Mouse (Mus musculus): Measurements from ENCODE around the gene Slf2. TPM values are rescaled to one million over a fixed set of nuclear protein-coding genes. Genes with fewer than 3 reads are reported as not detected.

Gene Slf2
- polyA plus RNA-seq, 1 experiment from 2014 or later = 11.9 TPM

DNA sequence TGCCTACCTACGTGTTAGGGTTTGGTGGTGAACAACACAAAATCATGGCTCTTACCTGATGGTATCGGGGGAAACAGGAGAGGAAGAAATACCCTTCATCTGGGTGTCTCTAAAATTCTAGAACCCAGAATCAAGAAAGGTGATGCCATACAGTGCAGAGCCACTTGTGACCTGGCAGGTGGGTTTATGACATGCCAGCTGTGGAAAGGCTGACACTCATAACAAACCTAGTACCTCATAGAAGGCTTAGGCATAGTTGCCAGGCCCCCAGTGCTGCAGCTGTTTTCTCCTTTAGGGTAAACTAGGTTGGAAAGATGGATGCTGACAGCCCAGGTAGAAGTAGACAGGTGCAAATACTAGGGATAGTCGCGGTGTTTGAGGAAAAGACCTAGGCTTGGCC, 53.5 kb downstream of the Slf2 start:
- no peak overlapping the region for H3K27ac ChIP-seq (ENCODE audit: low read length)
- H3K4me3 ChIP-seq (ENCODE audit: low read depth, low read length) = no peak overlapping the region
- H3K9me3 ChIP-seq (replicated peaks; ENCODE audit: control insufficient read depth, low read length) = no peaks in the 10 kb centered on the region
- no peak for ATAC-seq (ENCODE audit: low read depth)
- peaks cover 22% of the 10 kb centered on the region for H3K27me3 ChIP-seq (ENCODE audit: control insufficient read depth, insufficient read depth, low read depth, low read length)
- H3K4me2 ChIP-seq (ENCODE audit: low read depth, low read length) = no peak overlapping the region
- peaks cover 5% of the 10 kb centered on the region for H3K4me1 ChIP-seq (ENCODE audit: control insufficient read depth, low read depth, low read length)
- WGBS (ENCODE audit: insufficient replicate concordance) = 78% methylated on average over 4 of the region's 4 CpGs
- peaks cover 9% of the 10 kb centered on the region for H3K36me3 ChIP-seq (ENCODE audit: control insufficient read depth, insufficient read depth)
- no peak overlapping the region for H3K9ac ChIP-seq (ENCODE audit: low read depth, low read length)

DNA sequence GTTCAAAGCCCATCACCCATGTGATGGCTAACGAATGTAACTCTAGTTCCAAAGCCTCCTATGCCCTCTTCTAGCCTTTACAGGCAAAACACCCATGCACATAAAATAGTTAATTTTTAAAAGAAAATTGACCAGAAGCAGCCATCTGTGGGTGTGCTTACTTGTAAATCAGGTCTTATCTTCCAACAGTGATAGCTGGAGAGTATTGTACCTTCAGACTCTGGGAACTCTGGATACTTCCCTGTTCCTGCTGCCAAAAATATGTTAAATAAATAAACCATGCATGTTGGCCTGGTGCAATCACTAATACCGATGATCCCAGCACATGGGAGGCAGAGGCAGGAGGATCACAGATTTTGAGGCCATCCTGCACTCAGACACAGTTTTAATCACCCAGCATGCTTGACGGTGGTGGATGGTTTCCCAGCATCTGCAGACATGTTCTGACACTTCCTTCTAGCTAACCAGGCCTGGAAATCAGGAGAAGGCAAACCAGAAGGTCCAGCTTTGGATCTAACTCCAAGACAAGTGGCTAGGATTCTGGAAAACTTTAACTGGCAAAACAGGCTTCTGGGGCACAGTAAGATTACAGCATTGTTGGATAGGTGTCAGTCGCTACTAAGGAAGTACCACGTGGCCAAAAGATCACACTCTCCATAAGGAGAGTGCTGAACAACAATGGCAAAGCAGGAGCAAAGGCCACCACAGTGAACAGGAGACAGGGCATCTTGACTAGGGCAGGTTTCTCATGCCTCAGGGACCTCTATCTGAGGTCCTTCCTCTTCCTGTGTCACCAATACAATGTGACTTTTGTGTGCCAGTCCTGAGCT, 54.4 kb downstream of the Slf2 start:
- peaks cover 5% of the 10 kb centered on the region for H3K4me1 ChIP-seq (ENCODE audit: control insufficient read depth, low read depth, low read length)
- no peak overlapping the region for H3K4me3 ChIP-seq (ENCODE audit: low read depth, low read length)
- 37% methylated on average over 5 of the region's 5 CpGs for WGBS (ENCODE audit: insufficient replicate concordance)
- H3K9ac ChIP-seq (ENCODE audit: low read depth, low read length) = no peak overlapping the region
- H3K9me3 ChIP-seq (replicated peaks; ENCODE audit: control insufficient read depth, low read length) = no peaks in the 10 kb centered on the region
- H3K4me2 ChIP-seq (ENCODE audit: low read depth, low read length) = no peak overlapping the region
- H3K36me3 ChIP-seq (ENCODE audit: control insufficient read depth, insufficient read depth) = peaks cover 5% of the 10 kb centered on the region
- no peak; the same call in 1 of the 2 replicates for ATAC-seq (ENCODE audit: low read depth)
- no peak overlapping the region for H3K27ac ChIP-seq (ENCODE audit: low read length)
- peaks cover 29% of the 10 kb centered on the region for H3K27me3 ChIP-seq (ENCODE audit: control insufficient read depth, insufficient read depth, low read depth, low read length)

DNA sequence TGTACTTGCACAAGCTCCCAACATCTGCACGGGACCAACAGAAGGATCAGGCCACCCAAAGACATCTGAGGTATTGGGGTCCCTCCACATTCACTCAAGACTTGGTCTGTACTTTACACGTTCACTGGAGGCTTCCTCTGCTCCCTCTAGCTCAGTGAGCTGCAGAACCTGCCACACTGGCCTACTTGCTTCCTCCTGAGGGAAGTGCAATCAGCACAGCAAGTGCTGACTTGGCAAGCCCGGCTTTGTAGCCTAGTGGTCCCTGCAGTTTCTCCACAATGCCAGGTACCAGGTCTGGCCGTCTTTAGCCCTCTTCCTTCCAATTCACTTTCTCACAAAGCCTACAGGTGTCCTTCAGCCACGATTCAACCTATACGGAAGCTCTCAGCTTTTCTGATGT, 56.1 kb downstream of the Slf2 start:
- Histone ChIP-seq H3K4me3 (ENCODE audit: low read depth, low read length) (no peak overlapping the region), H3K9me3 (replicated peaks; ENCODE audit: control insufficient read depth, low read length) (no peaks in the 10 kb centered on the region), H3K9ac (ENCODE audit: low read depth, low read length) (no peak overlapping the region), H3K27me3 (ENCODE audit: control insufficient read depth, insufficient read depth, low read depth, low read length) (peaks cover 35% of the 10 kb centered on the region), H3K4me2 (ENCODE audit: low read depth, low read length) (no peak overlapping the region), H3K36me3 (ENCODE audit: control insufficient read depth, insufficient read depth) (no peaks in the 10 kb centered on the region), H3K27ac (ENCODE audit: low read length) (no peak overlapping the region), H3K4me1 (ENCODE audit: control insufficient read depth, low read depth, low read length) (peaks cover 5% of the 10 kb centered on the region)
- 47% methylated on average over 6 of the region's 6 CpGs for WGBS (ENCODE audit: insufficient replicate concordance)
- no peak for ATAC-seq (ENCODE audit: low read depth)

DNA sequence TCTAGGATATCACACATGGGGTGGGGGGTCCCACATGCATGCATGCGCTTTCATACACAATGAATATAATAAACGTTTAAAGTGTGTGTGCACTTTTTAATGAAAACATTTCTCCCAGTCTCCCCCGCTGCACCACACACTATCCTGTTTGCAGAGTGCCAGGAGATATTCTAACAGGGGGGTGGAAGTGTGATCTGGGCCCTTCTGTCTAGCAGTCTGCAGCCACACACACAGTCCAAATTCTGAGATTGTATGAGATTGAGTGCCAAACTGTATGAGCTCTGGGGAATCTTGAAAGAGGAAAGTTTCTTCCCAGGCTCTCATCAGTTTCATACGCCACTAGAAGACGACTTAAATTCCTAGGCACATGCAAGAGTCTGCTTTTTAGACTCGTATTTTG, 56.9 kb downstream of the Slf2 start:
- H3K36me3 ChIP-seq (ENCODE audit: control insufficient read depth, insufficient read depth) = no peaks in the 10 kb centered on the region
- peaks cover 35% of the 10 kb centered on the region for H3K27me3 ChIP-seq (ENCODE audit: control insufficient read depth, insufficient read depth, low read depth, low read length)
- WGBS (ENCODE audit: insufficient replicate concordance) = 50% methylated on average over 6 of the region's 6 CpGs
- no peak overlapping the region for H3K9ac ChIP-seq (ENCODE audit: low read depth, low read length)
- H3K9me3 ChIP-seq (replicated peaks; ENCODE audit: control insufficient read depth, low read length) = no peaks in the 10 kb centered on the region
- peaks cover 11% of the 10 kb centered on the region for H3K4me1 ChIP-seq (ENCODE audit: control insufficient read depth, low read depth, low read length)
- ATAC-seq (ENCODE audit: low read depth) = no peak
- H3K27ac ChIP-seq (ENCODE audit: low read length) = no peak overlapping the region
- H3K4me3 ChIP-seq (ENCODE audit: low read depth, low read length) = no peak overlapping the region
- H3K4me2 ChIP-seq (ENCODE audit: low read depth, low read length) = no peak overlapping the region

DNA sequence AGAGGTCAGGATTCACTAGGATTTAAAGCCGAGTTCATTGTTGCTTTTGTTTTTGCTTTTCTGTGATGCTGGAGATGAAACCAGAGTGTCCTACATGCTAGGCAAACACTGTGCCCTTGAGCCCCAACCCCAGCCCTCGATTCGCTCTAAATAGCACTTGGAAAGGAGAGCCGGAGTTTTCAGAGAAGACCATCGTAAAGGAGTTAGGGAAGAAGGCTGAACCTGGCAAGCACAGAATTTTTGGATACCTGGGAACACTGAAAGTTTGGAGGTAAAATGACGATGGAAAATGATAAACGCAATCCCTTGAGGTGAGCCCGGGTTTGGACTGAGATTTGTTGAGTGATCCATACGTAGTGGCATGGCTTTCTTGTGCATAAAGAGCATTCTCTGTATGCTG, 57.4 kb downstream of the Slf2 start:
- Histone ChIP-seq H3K4me1 (ENCODE audit: control insufficient read depth, low read depth, low read length) (peaks cover 11% of the 10 kb centered on the region), H3K4me3 (ENCODE audit: low read depth, low read length) (no peak overlapping the region), H3K9me3 (replicated peaks; ENCODE audit: control insufficient read depth, low read length) (no peaks in the 10 kb centered on the region), H3K27ac (ENCODE audit: low read length) (peak overlapping the region; percentile 26; the same call in 1 of the 2 replicates), H3K9ac (ENCODE audit: low read depth, low read length) (no peak overlapping the region), H3K27me3 (ENCODE audit: control insufficient read depth, insufficient read depth, low read depth, low read length) (peaks cover 35% of the 10 kb centered on the region), H3K36me3 (ENCODE audit: control insufficient read depth, insufficient read depth) (no peaks in the 10 kb centered on the region), H3K4me2 (ENCODE audit: low read depth, low read length) (peak overlapping the region; percentile 53)
- no peak for ATAC-seq (ENCODE audit: low read depth)
- 32% methylated on average over 9 of the region's 9 CpGs for WGBS (ENCODE audit: insufficient replicate concordance)

DNA sequence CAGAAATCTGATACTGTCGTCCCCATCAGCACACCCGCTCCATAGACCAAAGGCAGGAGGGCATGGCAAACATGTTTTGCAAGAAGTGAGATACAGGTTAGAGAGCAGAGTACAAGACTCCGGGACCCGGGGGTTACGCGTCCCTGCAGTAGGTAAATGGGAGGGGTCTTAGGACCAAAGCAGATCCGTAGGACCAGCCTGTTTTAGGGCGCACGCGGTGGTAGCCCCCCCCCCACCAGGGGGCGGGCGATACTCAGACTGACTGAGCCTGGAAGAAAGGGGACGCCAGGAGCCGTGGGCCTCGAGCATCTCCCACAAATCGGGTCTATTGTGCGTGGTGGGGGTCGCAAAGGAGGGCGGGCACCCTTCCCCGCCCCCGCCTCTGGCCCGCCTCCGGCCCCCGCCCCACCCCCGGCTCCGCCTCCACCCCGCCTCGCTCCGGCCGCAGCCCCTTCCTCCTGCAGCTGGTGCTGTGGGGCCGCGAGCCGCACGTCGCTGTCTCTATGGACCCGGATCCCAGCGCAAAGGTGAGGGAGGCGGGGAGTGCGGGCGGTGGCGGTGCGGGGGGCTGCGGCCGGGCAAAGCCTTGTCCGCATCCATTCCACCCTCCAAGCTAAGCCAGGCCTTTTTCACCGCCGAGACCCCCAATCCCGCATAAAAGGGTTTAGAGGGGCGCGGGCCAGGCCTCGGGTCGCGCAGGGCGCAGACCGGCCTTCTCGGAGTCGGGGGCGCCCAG, 58.0 kb downstream of the Slf2 start, which contains the start of gene Sema4g:
Gene Sema4g (plus strand): TSS at position 271 of the 736 bp plus-strand sequence.
- Histone ChIP-seq H3K36me3 (ENCODE audit: control insufficient read depth, insufficient read depth) (no peaks in the 10 kb centered on the region), H3K27ac (ENCODE audit: low read length) (peak within 1 kb of the TSS; percentile 85), H3K9me3 (replicated peaks; ENCODE audit: control insufficient read depth, low read length) (no peaks in the 10 kb centered on the region), H3K27me3 (ENCODE audit: control insufficient read depth, insufficient read depth, low read depth, low read length) (peaks cover 35% of the 10 kb centered on the region), H3K9ac (ENCODE audit: low read depth, low read length) (peak within 1 kb of the TSS; percentile 64), H3K4me1 (ENCODE audit: control insufficient read depth, low read depth, low read length) (peaks cover 11% of the 10 kb centered on the region), H3K4me3 (ENCODE audit: low read depth, low read length) (peak within 1 kb of the TSS; percentile 61), H3K4me2 (ENCODE audit: low read depth, low read length) (peak within 1 kb of the TSS; percentile 53)
- under 1% methylated on average over 54 of the region's 58 CpGs for WGBS (ENCODE audit: insufficient replicate concordance)
- peak; percentile 68 for ATAC-seq (ENCODE audit: low read depth)

DNA sequence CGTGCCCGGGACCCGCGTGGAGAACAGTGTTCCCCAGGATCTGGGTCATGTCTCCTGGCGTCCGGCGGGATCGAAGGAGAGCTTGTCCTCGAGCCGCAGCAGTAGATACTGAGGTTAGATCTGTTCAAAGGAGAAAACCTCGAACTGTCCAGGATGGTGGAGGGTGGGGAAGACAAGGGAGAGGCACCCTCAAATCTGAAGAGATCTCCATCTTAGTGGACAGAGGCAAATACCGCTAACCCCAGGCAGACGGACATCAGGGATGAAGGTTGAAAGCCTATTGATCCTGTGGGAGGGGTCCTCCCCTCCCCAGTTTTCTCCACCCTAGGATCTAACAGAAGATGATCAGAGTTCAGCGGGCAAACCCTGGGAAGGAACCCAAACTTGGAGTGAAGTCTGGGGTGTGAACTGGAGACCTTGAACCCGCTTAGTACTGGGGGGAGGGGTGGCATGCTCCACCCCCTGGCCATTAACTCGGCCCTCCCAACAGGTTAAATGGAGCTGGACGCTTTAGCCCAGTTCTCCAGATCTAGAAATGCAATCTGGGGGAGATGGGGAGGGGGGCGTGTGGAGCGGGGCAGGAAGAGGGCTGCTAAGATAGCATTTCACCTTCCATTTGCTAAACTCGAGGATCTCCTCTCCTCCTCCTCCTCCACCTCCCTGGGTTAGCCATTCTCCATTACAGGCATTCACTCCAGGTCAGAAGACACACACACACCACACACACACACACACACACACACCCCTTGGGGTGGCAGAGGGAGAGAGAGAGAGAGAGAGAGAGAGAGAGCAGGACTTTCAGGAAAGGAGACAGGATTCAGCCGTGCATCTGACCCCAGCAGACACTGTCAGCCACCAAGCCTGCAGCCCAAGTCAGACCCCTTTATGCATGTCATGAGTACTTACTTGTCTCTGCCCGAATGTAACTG, 58.9 kb downstream of the Slf2 start:
- peak overlapping the region; percentile 64 for H3K9ac ChIP-seq (ENCODE audit: low read depth, low read length)
- H3K36me3 ChIP-seq (ENCODE audit: control insufficient read depth, insufficient read depth) = no peaks in the 10 kb centered on the region
- H3K9me3 ChIP-seq (replicated peaks; ENCODE audit: control insufficient read depth, low read length) = no peaks in the 10 kb centered on the region
- WGBS (ENCODE audit: insufficient replicate concordance) = 12% methylated on average over 22 of the region's 22 CpGs
- peak overlapping the region; percentile 85 for H3K27ac ChIP-seq (ENCODE audit: low read length)
- H3K27me3 ChIP-seq (ENCODE audit: control insufficient read depth, insufficient read depth, low read depth, low read length) = peaks cover 35% of the 10 kb centered on the region
- peak overlapping the region; percentile 61 for H3K4me3 ChIP-seq (ENCODE audit: low read depth, low read length)
- H3K4me2 ChIP-seq (ENCODE audit: low read depth, low read length) = peak overlapping the region; percentile 53
- peak; percentile 19; the same call in 1 of the 2 replicates for ATAC-seq (ENCODE audit: low read depth)
- H3K4me1 ChIP-seq (ENCODE audit: control insufficient read depth, low read depth, low read length) = peaks cover 11% of the 10 kb centered on the region

DNA sequence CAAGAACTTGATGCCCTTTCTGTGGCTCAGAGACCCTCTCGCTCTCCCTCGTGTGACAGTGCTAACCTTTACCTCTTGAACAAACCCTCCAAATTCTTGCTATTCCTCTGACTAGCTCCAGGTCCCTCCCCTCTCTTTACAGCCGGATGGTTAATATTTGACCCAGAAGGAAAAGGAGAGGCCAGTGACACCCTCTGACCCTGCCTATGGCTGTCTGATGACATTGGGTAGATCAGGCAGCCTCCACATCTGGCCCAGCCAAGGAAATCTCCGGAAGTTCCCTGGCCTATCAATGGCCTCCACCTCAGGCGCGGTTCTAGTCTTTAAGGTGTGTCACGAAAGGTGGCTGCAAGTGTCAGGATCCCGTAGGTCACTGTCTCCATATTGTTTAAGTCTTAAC, 60.1 kb downstream of the Slf2 start:
- ATAC-seq (ENCODE audit: low read depth) = peak; percentile 67
- Histone ChIP-seq H3K4me2 (ENCODE audit: low read depth, low read length) (peak overlapping the region; percentile 43), H3K27ac (ENCODE audit: low read length) (peak overlapping the region; percentile 53), H3K9me3 (replicated peaks; ENCODE audit: control insufficient read depth, low read length) (no peaks in the 10 kb centered on the region), H3K9ac (ENCODE audit: low read depth, low read length) (no peak overlapping the region), H3K36me3 (ENCODE audit: control insufficient read depth, insufficient read depth) (no peaks in the 10 kb centered on the region), H3K4me3 (ENCODE audit: low read depth, low read length) (peak overlapping the region; percentile 61), H3K4me1 (ENCODE audit: control insufficient read depth, low read depth, low read length) (peaks cover 11% of the 10 kb centered on the region), H3K27me3 (ENCODE audit: control insufficient read depth, insufficient read depth, low read depth, low read length) (peaks cover 35% of the 10 kb centered on the region)
- WGBS (ENCODE audit: insufficient replicate concordance) = 55% methylated on average over 8 of the region's 8 CpGs
